Mouse (Mus musculus): Measurements from ENCODE around the gene Mta3.

DNA sequence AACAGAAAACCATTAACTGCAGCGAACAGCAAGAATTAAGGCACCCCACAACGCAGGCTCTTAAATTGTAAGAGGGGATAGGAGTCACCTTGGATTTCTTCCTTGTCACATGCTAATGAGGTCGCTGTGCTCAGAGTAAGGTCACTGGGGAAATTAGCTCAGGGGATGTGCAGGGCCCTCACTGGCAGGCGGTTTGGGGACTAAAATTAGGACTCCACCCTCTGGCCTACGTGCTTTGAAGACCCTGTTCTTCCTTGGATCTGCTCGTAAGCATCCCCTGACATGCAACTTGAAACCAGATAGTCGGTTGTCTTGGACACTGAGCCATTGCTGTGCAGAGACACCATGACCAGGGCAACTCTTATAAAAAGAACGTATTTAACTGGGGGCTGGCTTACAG lies 41.2 kb upstream of the Mta3 start:
- no peak for TF ChIP-seq POLR2A (IDR thresholded peaks at IDR 0.05; ENCODE audit: control insufficient read depth, extremely low read depth, insufficient read depth, low read length, poor library complexity)
- no peak for TF ChIP-seq CTCF (IDR thresholded peaks at IDR 0.05; ENCODE audit: borderline replicate concordance, control insufficient read depth, extremely low read depth, insufficient read depth, low read length, poor library complexity)

All from thymus, adult 2 months (tissue).